Mouse (Mus musculus): Measurements from ENCODE around the gene Notch1. TPM values are rescaled to one million over a fixed set of nuclear protein-coding genes. Genes with fewer than 3 reads are reported as not detected.

Notch1 gene
- polyA plus RNA-seq, 1 experiment = 36.4 TPM

DNA sequence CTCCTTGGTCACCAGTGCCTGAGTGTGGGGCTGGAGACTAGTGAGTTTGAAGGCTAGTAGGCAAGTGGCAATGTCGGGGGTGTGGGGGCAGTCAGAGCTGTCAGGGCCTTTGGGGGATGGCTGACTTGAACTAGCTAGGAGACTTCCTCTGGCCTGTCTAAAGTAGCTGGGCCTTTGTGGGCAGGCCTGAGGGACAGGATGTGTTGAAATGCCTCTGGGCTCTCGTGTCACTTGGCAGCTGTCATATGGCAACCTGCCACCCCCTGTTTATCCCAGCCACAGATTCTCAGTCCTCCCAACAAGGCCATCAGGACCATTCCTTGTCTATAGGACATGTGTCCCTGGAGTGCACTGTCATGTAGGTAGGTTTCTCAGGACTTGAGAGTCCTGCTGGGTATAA lies 18.2 kb upstream of the Notch1 start:
- Histone ChIP-seq H3K27ac (ENCODE audit: insufficient read depth, low read depth, low read length) (peak overlapping the region; percentile 35), H3K4me1 (ENCODE audit: control insufficient read depth, insufficient read depth, low read length) (peaks cover 56% of the 10 kb centered on the region)

DNA sequence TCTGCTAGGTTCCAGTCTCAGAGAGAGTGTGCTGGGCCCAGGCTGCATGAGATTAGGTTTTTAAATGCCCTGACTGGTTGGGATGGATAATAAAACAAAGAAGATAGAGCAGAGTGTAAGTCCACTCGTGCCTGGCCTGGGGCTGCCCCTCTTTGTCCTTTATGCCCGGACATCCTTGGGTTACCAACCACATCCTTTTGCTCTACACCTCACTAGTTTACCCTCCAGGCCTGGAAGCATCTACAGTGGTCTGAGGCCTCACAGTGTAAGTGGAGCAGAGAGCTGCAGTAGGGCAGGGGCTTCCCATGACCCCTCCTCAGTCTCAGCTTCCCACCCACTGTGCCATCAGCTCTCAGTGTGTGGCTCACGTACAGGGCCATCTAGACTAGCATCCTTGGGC lies 17.7 kb upstream of the Notch1 start:
- TF ChIP-seq CTCF (IDR thresholded peaks at IDR 0.05; ENCODE audit: low read depth, low read length) = no peak
- TF ChIP-seq POLR2A (IDR thresholded peaks at IDR 0.05; ENCODE audit: borderline replicate concordance, low read depth, low read length) = no peak
- Histone ChIP-seq H3K27ac (ENCODE audit: insufficient read depth, low read depth, low read length) (peak overlapping the region; percentile 35), H3K4me1 (ENCODE audit: control insufficient read depth, insufficient read depth, low read length) (peaks cover 56% of the 10 kb centered on the region), H3K4me3 (ENCODE audit: insufficient read depth, low read length) (no peak overlapping the region)

More for the DNA sequence above, 18.2 kb upstream of the Notch1 start:
- H3K4me3 ChIP-seq (ENCODE audit: insufficient read depth, low read length) = no peak overlapping the region
- TF ChIP-seq CTCF (IDR thresholded peaks at IDR 0.05; ENCODE audit: low read depth, low read length) = no peak
- no peak for TF ChIP-seq POLR2A (IDR thresholded peaks at IDR 0.05; ENCODE audit: borderline replicate concordance, low read depth, low read length)

DNA sequence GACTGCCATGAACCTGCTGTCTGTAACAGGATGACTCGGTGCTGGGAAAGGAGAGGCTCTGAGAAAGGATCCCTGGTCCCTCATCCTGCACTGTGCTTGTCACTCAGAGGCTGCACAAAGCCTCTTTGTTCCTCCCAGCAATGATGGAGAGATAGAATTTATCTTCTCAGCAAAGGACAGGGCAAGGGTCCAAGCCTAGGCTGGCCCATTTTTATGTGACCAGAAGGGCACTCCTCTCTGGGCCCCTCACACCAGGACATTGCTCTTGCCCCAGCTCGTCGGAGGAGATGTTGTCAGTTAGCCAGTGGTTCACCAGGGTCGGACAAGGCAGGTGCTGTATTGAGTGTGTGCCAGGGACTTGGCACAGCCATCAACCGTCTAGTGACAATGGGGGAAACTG lies 16.8 kb upstream of the Notch1 start:
- H3K4me3 ChIP-seq (ENCODE audit: insufficient read depth, low read length) = no peak overlapping the region
- no peak overlapping the region for H3K27ac ChIP-seq (ENCODE audit: insufficient read depth, low read depth, low read length)
- peaks cover 53% of the 10 kb centered on the region for H3K4me1 ChIP-seq (ENCODE audit: control insufficient read depth, insufficient read depth, low read length)
- TF ChIP-seq POLR2A (IDR thresholded peaks at IDR 0.05; ENCODE audit: borderline replicate concordance, low read depth, low read length) = no peak
- TF ChIP-seq CTCF (IDR thresholded peaks at IDR 0.05; ENCODE audit: low read depth, low read length) = no peak

DNA sequence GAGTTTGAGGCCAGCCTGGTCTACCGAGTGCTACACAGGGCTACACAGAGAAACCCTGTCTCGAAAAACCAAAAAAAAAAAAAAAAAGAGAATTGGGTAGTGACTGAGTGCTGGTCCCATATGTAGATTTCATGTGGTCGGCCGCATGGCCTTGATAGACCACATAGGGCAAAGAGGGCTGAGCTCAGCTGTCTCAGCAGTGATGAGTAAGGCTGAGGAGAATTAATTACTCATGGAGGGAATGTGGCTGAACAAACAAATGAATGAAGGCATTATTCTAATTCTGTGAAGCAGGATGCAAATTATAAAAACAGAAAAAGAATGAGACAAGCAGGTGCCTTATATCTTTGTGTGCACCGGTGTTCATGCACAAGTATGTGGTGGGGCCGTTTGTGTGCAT lies 15.4 kb upstream of the Notch1 start:
- H3K4me3 ChIP-seq (ENCODE audit: insufficient read depth, low read length) = no peak overlapping the region
- peaks cover 39% of the 10 kb centered on the region for H3K4me1 ChIP-seq (ENCODE audit: control insufficient read depth, insufficient read depth, low read length)
- no peak overlapping the region for H3K27ac ChIP-seq (ENCODE audit: insufficient read depth, low read depth, low read length)
- TF ChIP-seq POLR2A (IDR thresholded peaks at IDR 0.05; ENCODE audit: borderline replicate concordance, low read depth, low read length) (no peak), CTCF (IDR thresholded peaks at IDR 0.05; ENCODE audit: low read depth, low read length) (no peak)

- H3K4me1 ChIP-seq (ENCODE audit: control insufficient read depth, insufficient read depth, low read length) = peaks cover 34% of the 10 kb centered on the region
- H3K4me3 ChIP-seq (ENCODE audit: insufficient read depth, low read length) = no peak overlapping the region
- H3K27ac ChIP-seq (ENCODE audit: insufficient read depth, low read depth, low read length) = no peak overlapping the region
- TF ChIP-seq CTCF (IDR thresholded peaks at IDR 0.05; ENCODE audit: low read depth, low read length) = no peak
- TF ChIP-seq POLR2A (IDR thresholded peaks at IDR 0.05; ENCODE audit: borderline replicate concordance, low read depth, low read length) = no peak
These were observed 13.4 kb upstream of the Notch1 start for GRCm38 (mm10) chr2:26529881-26530280.

DNA sequence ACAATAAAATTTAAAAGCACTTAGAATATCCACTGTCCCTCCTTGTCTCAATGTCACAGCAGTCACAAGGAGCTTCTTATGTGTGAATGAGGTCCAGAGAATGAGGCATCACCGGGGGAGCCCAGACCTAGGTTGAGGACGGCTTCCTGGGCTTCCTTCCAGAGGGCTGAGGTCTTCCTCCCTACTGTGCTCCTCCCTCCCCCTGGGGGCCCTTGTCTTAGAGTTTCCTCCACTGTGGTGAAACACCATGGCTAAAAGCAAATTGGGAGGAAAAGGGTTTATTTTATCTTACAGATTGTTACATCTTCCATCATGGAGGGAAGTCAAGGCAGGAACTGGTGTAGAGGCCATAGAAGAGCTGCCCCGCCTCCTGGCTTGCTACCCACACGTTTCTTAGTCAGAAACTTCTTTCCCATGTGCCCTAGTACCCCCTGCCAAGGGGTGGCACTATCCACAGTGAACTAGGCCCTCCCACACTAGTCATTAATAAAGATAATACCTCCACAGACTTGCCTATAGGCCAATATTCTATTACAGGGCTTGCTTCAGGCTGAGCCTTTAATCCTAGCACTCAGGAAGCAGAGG lies 12.8 kb upstream of the Notch1 start:
- TF ChIP-seq CTCF (IDR thresholded peaks at IDR 0.05; ENCODE audit: low read depth, low read length) (no peak), POLR2A (IDR thresholded peaks at IDR 0.05; ENCODE audit: borderline replicate concordance, low read depth, low read length) (no peak)
- peaks cover 30% of the 10 kb centered on the region for H3K4me1 ChIP-seq (ENCODE audit: control insufficient read depth, insufficient read depth, low read length)
- no peak overlapping the region for H3K4me3 ChIP-seq (ENCODE audit: insufficient read depth, low read length)
- H3K27ac ChIP-seq (ENCODE audit: insufficient read depth, low read depth, low read length) = no peak overlapping the region

DNA sequence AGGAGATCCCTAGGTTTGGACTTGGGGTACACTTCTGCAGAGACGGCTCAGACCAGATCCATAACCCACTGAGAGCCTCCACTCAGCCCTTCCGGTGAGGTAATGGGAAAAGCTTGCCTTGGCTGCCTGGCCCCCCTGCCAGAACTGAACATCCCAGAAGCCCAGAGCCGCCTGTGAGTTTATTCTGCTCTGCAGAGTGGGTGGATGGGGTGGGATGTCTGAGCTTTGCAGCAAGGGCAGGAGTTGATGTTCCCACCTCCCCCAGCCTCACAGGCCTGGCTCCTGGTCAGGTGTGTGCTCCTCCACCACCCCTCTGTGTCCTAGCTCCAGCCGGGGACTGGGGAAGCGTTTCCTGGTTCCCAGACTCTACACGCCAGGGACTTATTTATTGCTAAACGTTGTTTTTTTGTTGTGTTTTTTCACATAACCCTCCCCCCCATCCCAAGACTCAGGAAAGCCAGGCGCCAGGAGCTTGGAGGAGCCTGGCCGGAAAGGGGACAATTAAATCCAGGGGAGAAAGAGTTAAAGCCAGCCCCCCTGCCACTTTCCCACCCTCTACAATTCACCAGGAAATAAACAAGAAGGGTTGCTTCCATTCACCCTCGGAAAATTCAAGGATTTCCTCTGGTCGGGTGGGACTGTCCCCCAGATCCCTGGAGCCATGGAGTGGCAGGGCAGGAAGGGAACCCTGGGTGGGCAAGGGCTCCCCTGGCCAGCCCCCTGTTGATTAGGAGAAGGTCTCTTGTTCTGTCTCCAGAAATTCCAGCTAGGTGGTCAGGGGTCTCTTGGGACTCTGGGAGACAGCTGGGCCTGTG lies 10.2 kb upstream of the Notch1 start:
- no peak overlapping the region for H3K27ac ChIP-seq (ENCODE audit: insufficient read depth, low read depth, low read length)
- TF ChIP-seq POLR2A (IDR thresholded peaks at IDR 0.05; ENCODE audit: borderline replicate concordance, low read depth, low read length) = no peak
- no peak for TF ChIP-seq CTCF (IDR thresholded peaks at IDR 0.05; ENCODE audit: low read depth, low read length)

GRCm38 (mm10) chr2:26525355-26526018 lies 9.0 kb upstream of the Notch1 start:
- H3K27ac ChIP-seq (ENCODE audit: insufficient read depth, low read depth, low read length) = no peak overlapping the region
- TF ChIP-seq POLR2A (IDR thresholded peaks at IDR 0.05; ENCODE audit: borderline replicate concordance, low read depth, low read length) (no peak), CTCF (IDR thresholded peaks at IDR 0.05; ENCODE audit: low read depth, low read length) (no peak)

More for the DNA sequence above, 10.2 kb upstream of the Notch1 start:
- H3K4me1 ChIP-seq (ENCODE audit: control insufficient read depth, insufficient read depth, low read length) = peaks cover 6% of the 10 kb centered on the region
- H3K4me3 ChIP-seq (ENCODE audit: insufficient read depth, low read length) = no peak overlapping the region

DNA sequence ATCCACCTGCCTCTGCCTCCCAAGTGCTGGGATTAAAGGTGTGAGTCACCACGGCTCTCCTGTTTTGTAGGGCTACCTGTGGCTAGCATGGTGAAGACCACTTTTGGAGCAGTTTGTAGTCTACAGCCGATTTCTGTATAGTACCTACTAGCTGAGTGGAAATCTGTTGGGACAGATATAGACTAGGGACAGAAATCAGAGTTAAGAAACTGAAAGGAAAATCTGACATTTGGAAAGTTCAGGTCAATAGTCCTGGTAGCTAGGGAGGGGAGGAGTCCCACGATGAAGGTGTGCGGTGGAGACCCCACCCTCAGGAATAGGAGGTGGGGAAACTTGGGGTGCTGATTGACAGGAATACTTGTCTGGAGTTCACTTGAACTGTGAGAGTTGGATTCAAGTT lies 5.9 kb upstream of the Notch1 start:
- Histone ChIP-seq H3K27ac (ENCODE audit: insufficient read depth, low read depth, low read length) (no peak overlapping the region), H3K4me3 (ENCODE audit: insufficient read depth, low read length) (no peak overlapping the region), H3K4me1 (ENCODE audit: control insufficient read depth, insufficient read depth, low read length) (peaks cover 4% of the 10 kb centered on the region)
- TF ChIP-seq CTCF (IDR thresholded peaks at IDR 0.05; ENCODE audit: low read depth, low read length) = no peak
- TF ChIP-seq POLR2A (IDR thresholded peaks at IDR 0.05; ENCODE audit: borderline replicate concordance, low read depth, low read length) = no peak

More at GRCm38 (mm10) chr2:26525355-26526018, 9.0 kb upstream of the Notch1 start:
- no peak overlapping the region for H3K4me3 ChIP-seq (ENCODE audit: insufficient read depth, low read length)
- H3K4me1 ChIP-seq (ENCODE audit: control insufficient read depth, insufficient read depth, low read length) = peaks cover 4% of the 10 kb centered on the region

- H3K4me1 ChIP-seq (ENCODE audit: control insufficient read depth, insufficient read depth, low read length) = peaks cover 3% of the 10 kb centered on the region; the same call in 1 of the 2 replicates
- H3K27ac ChIP-seq (ENCODE audit: insufficient read depth, low read depth, low read length) = no peak overlapping the region
- H3K4me3 ChIP-seq (ENCODE audit: insufficient read depth, low read length) = no peak overlapping the region
- no peak for TF ChIP-seq POLR2A (IDR thresholded peaks at IDR 0.05; ENCODE audit: borderline replicate concordance, low read depth, low read length)
- no peak for TF ChIP-seq CTCF (IDR thresholded peaks at IDR 0.05; ENCODE audit: low read depth, low read length)
These were observed 3.3 kb upstream of the Notch1 start for GRCm38 (mm10) chr2:26519753-26520152.
